Mouse (Mus musculus) ovary, postnatal 36 days (tissue): ENCODE data around the gene Ggcx.

Experiments
- DNase-seq: peaks from one replicate; pipeline ENCODE4 v3.0.0; 2022; ENCODE audit warnings: low spot score, mixed read lengths

The Ggcx gene

GRCm38 (mm10) chr6:72388266-72388665 is 25.8 kb upstream of the Ggcx start:
- DNase-seq: no peak

- DNase-seq: no peak
These were observed 25.2 kb upstream of the Ggcx start for GRCm38 (mm10) chr6:72388791-72389329.

- no peak for DNase-seq
These were observed 24.6 kb upstream of the Ggcx start for GRCm38 (mm10) chr6:72389471-72389940.

- peak; percentile 82 for DNase-seq
These were observed 24.0 kb upstream of the Ggcx start, which contains the start of gene Vamp8 for GRCm38 (mm10) chr6:72389941-72390771. Gene Vamp8 (minus strand): TSS chr6:72390703.

- DNase-seq: peak; percentile 43
These were observed 23.1 kb upstream of the Ggcx start for GRCm38 (mm10) chr6:72390795-72391521.

- no peak for DNase-seq
These were observed 21.8 kb upstream of the Ggcx start for GRCm38 (mm10) chr6:72392341-72392740.

- DNase-seq: no peak
These were observed 17.3 kb upstream of the Ggcx start for GRCm38 (mm10) chr6:72396837-72397251.

- no peak for DNase-seq
These were observed 14.1 kb upstream of the Ggcx start for GRCm38 (mm10) chr6:72399967-72400366.

GRCm38 (mm10) chr6:72401875-72402274 is 12.2 kb upstream of the Ggcx start:
- DNase-seq: peak; percentile 71

GRCm38 (mm10) chr6:72405356-72405755 is 8.8 kb upstream of the Ggcx start:
- DNase-seq: no peak

GRCm38 (mm10) chr6:72407119-72407518 is 7.0 kb upstream of the Ggcx start:
- peak; percentile 77 for DNase-seq

- DNase-seq: peak; percentile 32
These were observed 4.5 kb upstream of the Ggcx start for GRCm38 (mm10) chr6:72409567-72409966.

GRCm38 (mm10) chr6:72410003-72410402 is 4.1 kb upstream of the Ggcx start:
- DNase-seq: no peak

- DNase-seq: no peak
These were observed 3.6 kb upstream of the Ggcx start for GRCm38 (mm10) chr6:72410518-72410917.

- DNase-seq: no peak
These were observed 1.1 kb downstream of the Ggcx start for GRCm38 (mm10) chr6:72415181-72415580.

GRCm38 (mm10) chr6:72415964-72416772 is 2.1 kb downstream of the Ggcx start:
- DNase-seq: no peak

- DNase-seq: no peak
These were observed 4.2 kb downstream of the Ggcx start for GRCm38 (mm10) chr6:72418279-72418678.

- no peak for DNase-seq
These were observed 5.7 kb downstream of the Ggcx start for GRCm38 (mm10) chr6:72419806-72420205.

- no peak for DNase-seq
These were observed 6.8 kb downstream of the Ggcx start for GRCm38 (mm10) chr6:72420901-72421300.

- no peak for DNase-seq
These were observed 11.5 kb downstream of the Ggcx start for GRCm38 (mm10) chr6:72425646-72426045.

- peak; percentile 71 for DNase-seq
These were observed 13.9 kb downstream of the Ggcx start for GRCm38 (mm10) chr6:72428036-72428435.
